8 mouse cellular contexts compared by ENCODE assay signal in genomic region chr15:100495102-100495501, GRCm38 (mm10). TPM values are rescaled to one million over a fixed set of nuclear protein-coding genes. Genes with fewer than 3 reads are reported as not detected.
DNase-seq lines count a peak whose midpoint lies in the region; ATAC-seq and TF ChIP-seq lines count a peak whose summit lies in the region.

Csrnp2 (minus strand) TSS chr15:100495488.

- intact Hi-C loops in left cerebral cortex, postnatal 10 days (cut with DNase I): no loop called here

- peak; percentile 95 for ATAC-seq in activated CD4-positive, CD25-positive, alpha-beta regulatory T cell, adult 4 months
- ATAC-seq in inflammation-experienced regulatory T-cells, adult 6 months: peak; percentile 97
- ATAC-seq in megakaryocyte-erythroid progenitor cell, adult 5-6 weeks (replicated peaks; ENCODE audit: low FRiP score, low TSS enrichment, poor library complexity, severe bottlenecking): peak; percentile 91

- DNase-seq in gastrocnemius, postnatal 10 days: peak; percentile 91
- peak; percentile 94 to 96 for DNase-seq in left cerebral cortex, postnatal 10 days (ENCODE audit: extremely low spot score in 1 of 2, low spot score in 2 of 2)
- peak; percentile 94 for DNase-seq in right cerebral cortex, postnatal 25 days
- peak; percentile 91 to 95 for DNase-seq in urinary bladder, postnatal 4 days (ENCODE audit: low spot score in 2 of 2)

- peaks cover 8% of the 10 kb centered on the region for H3K4me1 ChIP-seq in cortical plate, adult 2 months (ENCODE audit: control insufficient read depth, insufficient read depth, low read length)

- peak within 1 kb of the TSS; percentile 77 for H3K27ac ChIP-seq in cortical plate, adult 2 months (ENCODE audit: insufficient read depth, low read length)

- TF ChIP-seq POLR2A in cortical plate, adult 2 months (IDR thresholded peaks at IDR 0.05; ENCODE audit: extremely low read depth, insufficient read depth, low read length): peak; percentile 98

- no peak for TF ChIP-seq CTCF in cortical plate, adult 2 months (IDR thresholded peaks at IDR 0.05; ENCODE audit: extremely low read depth, insufficient read depth, low read length)

- H3K4me3 ChIP-seq in cortical plate, adult 2 months (ENCODE audit: insufficient read depth, low read length): peak within 1 kb of the TSS; percentile 62

RNA-seq across cellular contexts. Expression of gene Csrnp2, which starts in this region (rescaled TPM):
- 1 to 10 TPM; 1.2 to 1.8 TPM for polyA plus RNA-seq in activated CD4-positive, CD25-positive, alpha-beta regulatory T cell, adult 4 months (2017; shearing (Covaris generic))
- polyA plus RNA-seq in cortical plate, adult 2 months (2012; rRNA removed): 24.4 and 24.7 TPM in 2 replicates
- total RNA-seq in gastrocnemius, postnatal 10 days (2021): 1 to 10 TPM; 2.6 to 4.4 TPM
- polyA plus RNA-seq in inflammation-experienced regulatory T-cells, adult 6 months (2017; shearing (Covaris generic)): 1 to 10 TPM in 2 of 3 experiments, under 1 TPM in 1; 0.91 to 1.8 (median 1.5) TPM
- total RNA-seq in left cerebral cortex, postnatal 10 days (2021): 10 to 100 TPM; 41.7 to 43.7 TPM
- total RNA-seq in megakaryocyte-erythroid progenitor cell, adult 5-6 weeks (2014; fragmentation: Nextera tagmentation): 1.7 and 1.9 TPM in 2 replicates
- total RNA-seq in megakaryocyte-erythroid progenitor cell, adult 5-6 weeks (2017): 2.2 and 3.1 TPM in 2 replicates

Comparison
In these comparisons a context has a peak if more than half of its experiments do, and no peak if none do; other contexts are left out.
1. Peak in every context shown above with its lines: DNase-seq, ATAC-seq, H3K4me3 ChIP-seq and H3K27ac ChIP-seq.
2. RNA of gene Csrnp2 (total RNA-seq): 41.7 to 43.7 TPM in left cerebral cortex, postnatal 10 days; 2.6 to 4.4 TPM in gastrocnemius, postnatal 10 days and 1.7 to 3.1 TPM in megakaryocyte-erythroid progenitor cell, adult 5-6 weeks; every median in the first group is over 4 times any median in the second.